Mouse (Mus musculus): ENCODE measurements around the gene Mast4.

DNA sequence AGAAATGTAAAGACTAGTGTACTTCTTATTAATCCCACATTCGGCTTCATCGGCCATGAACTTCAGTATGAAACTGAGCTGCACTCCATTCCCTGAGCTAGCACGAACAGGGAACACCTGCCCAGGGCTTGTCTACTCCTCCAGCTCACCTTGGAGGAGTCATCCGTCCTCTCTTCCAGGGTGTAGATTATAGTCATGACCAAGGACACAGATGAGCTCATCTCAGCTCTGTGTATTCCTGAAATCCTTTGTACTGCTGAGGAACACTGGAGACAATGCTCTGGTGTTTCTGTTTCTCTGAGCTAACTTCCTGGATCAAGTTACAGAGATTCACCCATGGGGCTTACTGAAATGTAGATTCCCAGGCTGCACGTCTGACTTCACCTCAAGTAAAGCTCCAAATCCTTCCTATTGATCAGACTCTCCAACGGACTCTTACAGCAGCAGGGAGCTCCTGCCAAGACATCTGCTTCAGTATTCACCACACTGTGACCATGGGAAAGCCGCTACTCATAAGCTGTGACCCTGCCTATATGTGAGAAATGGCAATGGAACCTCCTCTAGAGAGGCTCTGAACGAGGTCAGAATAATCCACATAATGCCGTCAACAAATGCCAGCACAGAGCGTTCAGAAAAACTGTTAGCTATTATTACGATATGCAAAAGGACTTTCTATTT, 108.9 kb downstream of the Mast4 start:
- no peak for TF ChIP-seq POLR2A (IDR thresholded peaks at IDR 0.05; ENCODE audit: insufficient read depth, low read depth, low read length)
- TF ChIP-seq CTCF (IDR thresholded peaks at IDR 0.05), result no peak

All from heart, adult 2 months (tissue).